Mouse (Mus musculus) gastrocnemius, adult 2 months (tissue): ENCODE data around the gene Gm26602. TPM values are rescaled to one million over a fixed set of nuclear protein-coding genes. Genes with fewer than 3 reads are reported as not detected.
A peak's percentile ranks its signal among the peaks of the same experiment; 100 is the strongest.

Experiments
- DNase-seq: peaks from one replicate; pipeline ENCODE4 v3.0.0; 2022
- H3K27ac ChIP-seq: fragments of 200-600 bp; 2 replicates; pipeline ENCODE4 v1.8.1; 2022; ENCODE audit warnings: mild to moderate bottlenecking
- H3K4me3 ChIP-seq: fragments of 200-600 bp; 2 replicates; pipeline ENCODE4 v1.8.1; 2022; ENCODE audit warnings: mild to moderate bottlenecking, moderate library complexity
- CTCF ChIP-seq: fragments of 200-600 bp; IDR thresholded peaks from 2 replicates; pipeline ENCODE4 v1.8.1; 2022; ENCODE audit warnings: antibody characterized with exemption, mild to moderate bottlenecking, moderate library complexity
- intact Hi-C: fragments of 180-260 bp; cut with DNase I; formaldehyde crosslinking; loops from one replicate; pipeline ENCODE4 v1.15.1; 2025
- long read RNA-seq, 2 experiments: library from polyadenylated mRNA; stranded (forward); transcript quantifications; one replicate each; pipeline ENCODE4 v2.0.0; 2021
- total RNA-seq, 2 experiments: library from RNA; stranded (reverse); gene quantifications; 2 replicates each; pipeline ENCODE4 v1.2.3; 2021

Gm26602 gene
- not detected for total RNA-seq
- long read RNA-seq, experiment 1, result 0 reads
- long read RNA-seq, experiment 2, result 0 reads

DNA sequence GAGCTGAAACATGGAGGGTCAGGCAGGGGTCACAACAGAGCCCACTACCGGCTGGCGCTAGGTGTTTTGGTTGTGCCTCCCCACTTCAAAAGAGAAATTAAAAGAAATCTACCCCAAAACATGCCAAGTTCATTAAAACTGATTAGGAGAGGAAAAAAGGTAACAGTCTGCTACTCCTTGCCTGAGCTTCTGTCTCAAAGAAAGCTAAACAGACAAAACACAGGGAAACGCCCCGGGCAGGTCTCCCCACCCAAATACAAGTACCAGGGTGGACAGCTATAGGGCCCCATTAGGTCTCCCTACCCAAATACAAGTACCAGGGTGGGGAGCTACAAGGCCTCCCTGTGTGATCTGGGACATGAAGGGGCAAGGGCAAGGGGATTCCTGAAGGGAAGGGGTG lies at the start of gene Gm26602:
Gene Gm26602 (plus strand): TSS at position 301 of the 400 bp plus-strand sequence.
- H3K4me3 ChIP-seq, result no peak within 1 kb of the TSS
- no peak for DNase-seq
- peak within 1 kb of the TSS; percentile 100; the same call in 1 of the 2 replicates for H3K27ac ChIP-seq
- intact Hi-C loops, result no loop called here
- no peak for TF ChIP-seq CTCF

DNA sequence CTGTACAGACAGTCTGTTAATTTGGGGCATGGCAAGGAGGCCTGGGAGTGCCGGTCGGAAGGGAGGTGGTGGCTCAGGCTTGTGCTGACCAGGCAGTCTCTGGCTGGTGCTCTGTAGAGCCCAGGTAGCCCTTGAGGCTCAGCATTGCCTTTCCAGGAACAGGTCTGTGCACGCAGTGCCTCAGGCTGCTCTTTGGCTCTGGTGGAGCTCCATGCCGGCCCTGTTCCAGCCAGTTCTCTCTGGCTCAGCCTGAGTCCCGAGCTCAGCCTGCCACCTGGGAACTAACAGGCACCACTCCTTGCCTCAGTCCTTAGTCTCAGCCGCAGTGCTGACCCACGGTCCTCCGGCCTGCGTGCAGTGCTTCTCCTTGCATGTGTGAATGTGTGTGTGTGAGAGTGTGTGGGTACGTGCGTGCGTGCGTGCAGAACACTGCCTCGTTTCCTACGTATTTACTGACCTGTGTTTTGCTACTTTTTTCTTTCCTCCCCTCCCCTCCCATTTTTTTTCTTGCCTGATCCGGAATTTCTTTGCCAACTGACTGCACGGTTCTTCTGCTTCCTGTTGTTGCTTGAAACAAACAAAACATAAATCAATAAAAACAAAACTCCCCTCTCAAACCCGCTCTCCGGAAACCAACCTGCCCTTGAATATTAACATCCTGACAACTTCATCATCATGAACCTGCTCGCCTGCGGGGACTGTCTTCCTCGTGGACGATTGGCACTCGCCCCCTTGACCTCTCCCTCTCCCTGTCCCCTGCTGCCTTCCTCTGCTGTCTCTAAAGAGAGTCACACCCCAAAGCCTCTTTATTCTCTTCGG lies 49.2 kb upstream of the Gm26602 start:
- TF ChIP-seq CTCF, result no peak
- intact Hi-C loops, result no loop called here
- no peak for DNase-seq
- Histone ChIP-seq H3K4me3 (no peak overlapping the region), H3K27ac (no peak overlapping the region)

GRCm38 (mm10) chr10:79862049-79862788 lies 48.4 kb upstream of the Gm26602 start:
- TF ChIP-seq CTCF, result no peak
- no peak for DNase-seq
- intact Hi-C loops, result no loop called here
- H3K4me3 ChIP-seq, result no peak overlapping the region
- no peak overlapping the region for H3K27ac ChIP-seq

GRCm38 (mm10) chr10:79862925-79863324 lies 47.7 kb upstream of the Gm26602 start:
- DNase-seq, result no peak
- intact Hi-C loops, result no loop called here
- TF ChIP-seq CTCF, result no peak
- H3K4me3 ChIP-seq, result no peak overlapping the region
- no peak overlapping the region for H3K27ac ChIP-seq

DNA sequence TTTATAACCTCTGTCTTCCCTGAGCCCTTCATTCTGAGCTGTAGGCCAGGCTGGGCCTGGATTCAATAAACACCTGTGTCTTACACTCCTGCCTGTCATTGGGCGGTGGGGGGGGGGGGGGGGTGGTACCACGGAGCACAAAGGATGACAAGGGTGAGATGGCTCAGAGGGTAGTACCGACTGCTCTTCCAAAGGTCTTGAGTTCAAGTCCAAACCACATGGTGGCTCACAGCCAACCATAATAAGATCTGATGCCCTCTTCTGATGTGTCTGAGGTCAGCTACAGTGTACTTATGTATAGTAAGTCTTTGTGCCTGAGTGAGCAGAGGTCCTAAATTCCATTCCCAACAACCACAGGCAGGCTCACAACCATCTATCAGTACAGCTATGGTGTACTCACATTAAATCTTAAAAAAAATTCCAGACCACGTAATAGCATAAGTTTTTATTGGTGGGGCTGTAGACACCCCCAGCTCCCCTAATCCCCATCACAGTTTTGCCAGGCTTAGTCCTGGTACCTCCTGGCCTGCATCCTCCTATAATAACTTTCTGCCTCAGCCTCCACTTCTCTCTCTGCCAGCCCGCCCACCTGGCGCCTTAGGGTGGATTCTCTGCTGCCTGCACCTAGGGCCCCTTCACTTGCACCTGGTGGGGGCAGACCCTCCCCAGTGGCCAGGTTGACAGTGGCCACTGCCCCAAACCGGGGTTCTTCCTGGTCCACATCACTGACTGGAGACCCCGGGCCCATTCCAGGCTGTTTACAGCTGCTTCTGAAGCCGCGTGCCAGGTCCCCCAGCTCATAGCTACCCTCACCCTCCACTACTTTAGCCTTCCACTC lies 46.1 kb upstream of the Gm26602 start:
- intact Hi-C loops, result no loop called here
- no peak for TF ChIP-seq CTCF
- Histone ChIP-seq H3K27ac (no peak overlapping the region), H3K4me3 (no peak overlapping the region)
- peak; percentile 27 for DNase-seq

DNA sequence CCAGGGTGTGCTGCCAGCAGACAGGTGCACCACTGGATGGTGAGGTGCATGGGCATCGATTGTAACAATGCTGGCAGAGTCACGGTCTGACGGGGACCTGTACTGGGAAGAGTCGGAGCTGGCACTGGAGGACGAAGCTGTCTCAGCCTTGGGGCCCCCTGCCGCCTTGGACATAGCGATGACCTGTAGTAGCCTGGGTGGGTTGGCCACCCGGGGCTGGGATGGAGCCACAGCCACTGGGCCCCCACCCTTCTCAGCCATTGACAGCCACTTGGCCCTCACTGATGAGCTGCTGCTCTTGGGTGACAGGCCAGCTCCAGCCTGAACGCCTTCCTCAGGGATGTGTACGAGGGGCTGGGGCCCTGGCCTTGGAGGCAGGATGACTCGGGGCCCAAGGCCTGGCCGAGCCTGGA lies 45.5 kb upstream of the Gm26602 start:
- peak; percentile 33 for DNase-seq
- Histone ChIP-seq H3K27ac (no peak overlapping the region), H3K4me3 (no peak overlapping the region)
- TF ChIP-seq CTCF, result no peak
- intact Hi-C loops, result no loop called here

DNA sequence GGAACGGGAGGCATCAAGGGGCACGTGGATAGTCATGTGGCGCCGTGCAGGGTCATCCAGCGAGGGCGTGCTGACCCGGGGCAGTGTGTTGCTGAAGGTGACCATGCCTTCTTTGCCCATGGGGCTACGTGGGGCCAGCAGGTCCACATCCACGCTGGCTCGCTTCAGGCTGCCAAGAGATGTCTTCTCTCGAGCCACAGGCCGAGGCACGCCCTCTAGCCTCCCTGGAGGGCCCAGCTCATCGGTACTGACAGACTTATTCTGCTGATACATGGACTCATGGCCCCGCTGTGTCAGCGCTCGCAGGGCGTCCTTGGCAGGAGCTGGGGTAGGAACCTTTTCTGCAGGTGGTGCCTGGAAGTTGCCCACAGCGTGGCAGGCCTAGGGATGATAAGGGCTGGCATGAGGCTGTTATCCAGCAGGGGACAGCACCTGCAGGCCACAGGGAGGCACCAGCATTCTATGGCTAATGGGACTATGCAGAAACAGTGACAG lies 44.8 kb upstream of the Gm26602 start:
- Histone ChIP-seq H3K27ac (no peak overlapping the region), H3K4me3 (no peak overlapping the region)
- TF ChIP-seq CTCF, result peak; percentile 16; the same call in 1 of the 2 replicates
- intact Hi-C loops, result no loop called here
- peak; percentile 53 for DNase-seq

GRCm38 (mm10) chr10:79866601-79867000 lies 44.1 kb upstream of the Gm26602 start:
- DNase-seq, result no peak
- no peak overlapping the region for H3K4me3 ChIP-seq
- intact Hi-C loops, result no loop called here
- no peak for TF ChIP-seq CTCF
- no peak overlapping the region for H3K27ac ChIP-seq

- Histone ChIP-seq H3K4me3 (no peak overlapping the region), H3K27ac (no peak overlapping the region)
- no peak for DNase-seq
- no peak for TF ChIP-seq CTCF
- intact Hi-C loops, result loop anchor here (2.0 kb wide), 1 partner anchor 29 kb away; no protein-coding TSS in a partner anchor
Measured at GRCm38 (mm10) chr10:79871845-79872244, 38.8 kb upstream of the Gm26602 start.

- TF ChIP-seq CTCF, result no peak
- intact Hi-C loops, result loop anchor here (2.0 kb wide), 1 partner anchor 28 kb away; no protein-coding TSS in a partner anchor
- no peak overlapping the region for H3K27ac ChIP-seq
- H3K4me3 ChIP-seq, result no peak overlapping the region
- no peak for DNase-seq
Measured at GRCm38 (mm10) chr10:79872862-79873261, 37.8 kb upstream of the Gm26602 start.

DNA sequence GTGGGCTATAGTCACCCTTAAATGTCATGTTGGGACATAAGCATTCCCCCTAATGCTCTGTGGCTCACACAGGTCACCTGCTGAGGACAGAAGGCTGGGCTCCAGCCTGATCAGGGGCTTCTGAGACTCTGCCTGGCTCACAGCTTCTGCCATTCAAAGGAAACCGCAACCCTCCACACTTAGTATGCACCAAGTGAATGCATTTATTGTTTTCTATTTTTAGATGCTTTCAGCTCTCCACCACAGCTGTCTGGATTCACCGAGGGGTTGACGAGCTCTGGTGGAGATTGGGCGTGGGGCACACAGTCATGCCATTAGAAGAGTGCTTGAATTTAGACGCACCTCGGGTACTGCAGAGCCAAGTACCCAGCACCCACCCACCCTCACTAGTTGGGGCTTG lies 37.3 kb upstream of the Gm26602 start:
- no peak for DNase-seq
- intact Hi-C loops, result loop anchor here (2.0 kb wide), 1 partner anchor 27 kb away; no protein-coding TSS in a partner anchor
- H3K4me3 ChIP-seq, result no peak overlapping the region

DNA sequence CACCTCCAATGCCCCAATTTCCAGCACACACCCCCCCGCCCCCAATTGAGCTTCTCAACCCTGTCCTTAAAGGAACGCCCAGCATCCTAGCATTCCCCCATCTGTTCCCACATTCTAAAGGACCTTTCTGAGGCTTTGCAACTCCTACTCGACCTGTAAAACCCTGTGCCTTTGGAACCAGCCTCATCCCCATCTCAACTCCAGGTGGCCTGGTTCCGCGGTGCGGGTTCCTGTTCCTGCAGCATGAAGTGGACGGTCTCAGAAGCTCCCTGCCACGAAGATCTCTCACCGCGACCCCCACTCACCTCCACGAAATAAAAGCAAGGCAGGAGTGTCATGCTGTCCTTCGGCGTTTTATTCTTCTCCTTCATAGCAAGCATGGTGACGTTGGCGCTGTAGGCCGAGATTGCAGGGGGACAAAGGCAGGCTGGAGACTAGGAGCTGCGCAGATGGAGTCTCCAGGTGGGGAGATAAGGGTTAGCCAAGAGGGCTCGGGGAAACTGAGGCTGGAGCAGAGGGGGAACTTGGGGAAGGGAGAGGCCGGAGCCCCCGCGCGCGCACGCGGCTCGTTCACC lies 36.9 kb upstream of the Gm26602 start:
- TF ChIP-seq CTCF, result no peak
- peak overlapping the region; percentile 74 for H3K4me3 ChIP-seq
- no peak overlapping the region for H3K27ac ChIP-seq
- DNase-seq, result peak; percentile 16
- intact Hi-C loops, result loop anchor here (2.0 kb wide), 1 partner anchor 27 kb away; no protein-coding TSS in a partner anchor

More for the DNA sequence above, 37.3 kb upstream of the Gm26602 start:
- no peak overlapping the region for H3K27ac ChIP-seq
- TF ChIP-seq CTCF, result no peak
